Mouse (Mus musculus) testis, adult 2 months (tissue): ENCODE data around the gene 1700019N19Rik.

Experiments
- CTCF ChIP-seq: fragments of 200-500 bp; IDR thresholded peaks from 2 replicates; pipeline ENCODE4 v1.5.1; 2012; ENCODE audit warnings: low read depth, mild to moderate bottlenecking, inconsistent platforms, low read length, moderate library complexity; ENCODE audit not compliant: control insufficient read depth, insufficient read depth, insufficient replicate concordance
- POLR2A ChIP-seq: fragments of 200-500 bp; IDR thresholded peaks from 2 replicates; pipeline ENCODE4 v1.6.1; 2012; ENCODE audit warnings: low read depth, mild to moderate bottlenecking, inconsistent platforms, low read length, moderate library complexity; ENCODE audit not compliant: control insufficient read depth

DNA sequence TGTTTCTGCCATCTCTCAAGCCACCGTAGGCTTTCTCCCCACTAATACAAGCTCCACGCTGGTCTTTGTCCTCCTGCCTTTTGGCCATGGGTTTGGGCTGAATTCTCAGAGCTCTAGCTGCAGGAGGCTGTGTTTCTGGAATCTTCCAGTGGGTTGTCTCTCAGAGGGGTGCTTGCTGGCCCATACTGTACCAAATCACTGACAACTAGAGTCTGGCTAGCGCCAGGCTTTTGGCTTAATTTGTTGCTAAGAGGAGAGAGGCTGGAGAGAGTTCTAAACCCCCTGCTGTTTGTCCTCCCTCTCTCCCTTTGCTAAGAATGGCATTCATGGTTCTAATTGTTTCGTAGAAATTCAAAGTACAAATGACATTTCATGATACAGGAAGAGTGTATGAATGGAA is 12.7 kb downstream of the 1700019N19Rik start:
- no peak for TF ChIP-seq POLR2A
- no peak for TF ChIP-seq CTCF
